Mouse (Mus musculus): ENCODE results near the gene Pik3r2. TPM values are rescaled to one million over a fixed set of nuclear protein-coding genes. Genes with fewer than 3 reads are reported as not detected.

The Pik3r2 gene
- polyA plus RNA-seq, 1 experiment from 2014 or later, result 49.1 TPM

DNA sequence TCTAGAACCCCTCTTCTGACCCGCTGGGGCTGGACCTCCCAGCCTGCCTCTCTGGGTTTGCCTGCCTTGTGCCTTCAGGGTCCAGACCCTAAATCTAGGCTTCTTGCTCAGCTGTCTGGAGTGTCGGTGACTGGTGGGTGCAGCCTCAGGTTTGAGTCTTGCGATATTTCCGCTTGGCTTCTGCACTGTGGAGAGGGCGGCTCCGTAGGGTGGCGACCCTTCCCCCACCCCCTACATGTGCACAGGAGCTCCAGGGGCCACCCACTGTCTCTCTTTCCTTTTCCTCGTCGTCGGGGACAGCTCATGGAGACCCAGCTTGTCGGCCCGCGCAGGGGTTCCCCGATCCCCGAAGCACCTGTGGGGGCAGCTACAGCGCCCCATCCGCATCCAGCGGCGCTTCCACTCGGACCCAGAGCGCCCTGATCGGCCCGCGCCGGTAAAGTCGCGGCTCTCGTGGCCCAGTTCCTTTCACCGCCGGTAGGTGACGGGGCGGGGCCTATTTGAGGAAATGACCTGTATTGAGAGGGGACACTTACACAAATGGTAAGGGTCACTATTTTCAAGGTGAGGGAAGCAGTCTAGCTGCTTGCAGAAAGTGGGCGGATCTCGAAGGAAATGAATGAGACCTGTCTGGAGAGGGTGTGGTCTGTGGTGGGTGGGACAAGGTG lies 46.6 kb downstream of the Pik3r2 start:
- no peak overlapping the region for H3K27ac ChIP-seq (ENCODE audit: low read depth, low read length)
- peaks cover 27% of the 10 kb centered on the region for H3K27me3 ChIP-seq (ENCODE audit: control insufficient read depth, insufficient read depth, low read length)
- H3K36me3 ChIP-seq (ENCODE audit: control insufficient read depth, insufficient read depth, low read length), result no peaks in the 10 kb centered on the region
- peak overlapping the region; percentile 46 for H3K4me2 ChIP-seq (replicated peaks; ENCODE audit: low read depth, low read length)
- WGBS, result 3% methylated on average over 34 of the region's 34 CpGs
- H3K4me1 ChIP-seq (ENCODE audit: control insufficient read depth, insufficient read depth, low read length), result no peaks in the 10 kb centered on the region
- peak overlapping the region; percentile 42; the same call in 1 of the 2 replicates for H3K9ac ChIP-seq (ENCODE audit: low read depth, low read length)
- ATAC-seq (ENCODE audit: low FRiP score, low TSS enrichment), result peak; percentile 22; the same call in 1 of the 2 replicates
- peak overlapping the region; percentile 27 for H3K4me3 ChIP-seq (ENCODE audit: low read length)
- H3K9me3 ChIP-seq (ENCODE audit: control insufficient read depth, low read length), result no peaks in the 10 kb centered on the region

DNA sequence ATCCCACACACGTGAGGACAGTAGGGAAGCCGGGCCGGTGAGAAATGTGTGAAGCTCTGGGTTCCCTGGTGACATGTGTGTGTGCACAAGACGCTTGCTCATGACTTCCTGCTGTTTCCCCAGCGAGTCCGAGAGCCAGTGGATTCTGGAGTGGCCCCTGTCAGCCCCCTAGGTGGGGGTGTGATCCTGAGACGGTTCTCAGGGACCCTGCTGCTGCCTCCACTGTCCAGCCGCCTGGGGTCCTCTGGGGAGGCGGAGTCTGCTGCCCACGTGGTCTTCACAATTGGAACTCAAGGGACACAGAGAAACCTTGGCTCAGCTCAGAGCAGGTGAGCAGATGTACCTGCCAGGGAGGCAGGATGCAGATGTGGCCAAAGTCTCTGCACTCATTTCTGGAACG lies 49.8 kb downstream of the Pik3r2 start:
- Histone ChIP-seq H3K36me3 (ENCODE audit: control insufficient read depth, insufficient read depth, low read length) (no peaks in the 10 kb centered on the region), H3K9me3 (ENCODE audit: control insufficient read depth, low read length) (no peaks in the 10 kb centered on the region), H3K9ac (ENCODE audit: low read depth, low read length) (no peak overlapping the region), H3K4me1 (ENCODE audit: control insufficient read depth, insufficient read depth, low read length) (no peaks in the 10 kb centered on the region), H3K4me2 (replicated peaks; ENCODE audit: low read depth, low read length) (no peak overlapping the region), H3K4me3 (ENCODE audit: low read length) (no peak overlapping the region), H3K27me3 (ENCODE audit: control insufficient read depth, insufficient read depth, low read length) (peaks cover 21% of the 10 kb centered on the region), H3K27ac (ENCODE audit: low read depth, low read length) (no peak overlapping the region)
- ATAC-seq (ENCODE audit: low FRiP score, low TSS enrichment), result no peak
- WGBS, result 46% methylated on average over 11 of the region's 11 CpGs

DNA sequence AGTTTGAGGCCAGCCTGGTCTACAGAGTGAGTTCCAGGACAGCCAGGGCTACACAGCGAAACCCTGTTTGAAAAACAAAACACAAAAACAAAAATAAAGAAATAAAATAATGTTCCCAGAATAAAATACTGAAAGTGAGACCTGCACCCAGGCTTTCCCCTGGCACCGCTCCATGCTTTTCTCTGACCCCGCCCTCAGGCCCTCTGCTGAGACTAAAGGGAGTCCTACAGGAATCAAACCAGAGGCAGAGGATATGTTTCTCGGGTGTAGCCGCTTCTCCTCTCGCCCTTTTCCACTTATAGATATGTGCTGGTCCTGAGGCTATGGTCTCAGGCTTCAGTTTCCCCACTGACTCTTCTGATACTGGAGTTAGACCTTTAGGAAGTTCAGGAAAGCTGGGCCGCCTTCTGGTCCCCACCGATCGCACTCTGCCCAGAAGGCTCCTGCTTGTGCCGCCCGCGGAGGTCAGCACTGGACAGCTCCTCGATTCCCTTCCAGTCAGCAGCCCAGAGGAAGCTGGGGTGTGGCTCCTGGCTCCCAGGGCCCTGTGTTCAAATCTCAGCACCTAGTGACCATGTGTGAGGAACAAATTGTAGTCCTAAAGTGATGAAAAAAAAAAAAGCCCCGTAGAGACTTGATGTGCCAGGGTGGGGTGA lies 50.6 kb downstream of the Pik3r2 start:
- WGBS, result 26% methylated on average over 14 of the region's 14 CpGs

DNA sequence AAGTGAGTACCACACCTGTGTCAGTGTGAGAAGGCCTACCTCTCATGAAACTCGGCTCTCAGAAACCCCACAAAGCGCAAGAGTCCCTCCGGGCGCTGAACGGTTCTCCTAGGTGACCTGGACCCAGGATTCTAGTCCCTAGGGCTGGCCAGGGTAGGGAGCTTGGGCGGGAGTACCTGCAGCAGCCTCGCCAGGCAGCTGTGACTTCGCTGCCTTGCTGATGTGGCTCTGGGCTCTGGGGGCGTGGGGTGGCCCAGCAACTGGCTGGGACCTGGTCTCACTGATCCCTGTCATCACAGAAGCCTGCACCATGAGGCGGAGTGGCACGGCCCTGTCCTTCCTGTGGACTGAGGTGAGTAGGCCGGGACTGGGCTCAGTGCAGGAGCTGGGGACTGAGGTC lies 52.3 kb downstream of the Pik3r2 start:
- H3K27ac ChIP-seq (ENCODE audit: low read depth, low read length), result peak overlapping the region; percentile 86
- H3K4me2 ChIP-seq (replicated peaks; ENCODE audit: low read depth, low read length), result peak overlapping the region; percentile 9; the same call in 1 of the 2 replicates
- H3K9ac ChIP-seq (ENCODE audit: low read depth, low read length), result no peak overlapping the region

More for the DNA sequence above, 50.6 kb downstream of the Pik3r2 start:
- H3K36me3 ChIP-seq (ENCODE audit: control insufficient read depth, insufficient read depth, low read length), result no peaks in the 10 kb centered on the region
- no peak overlapping the region for H3K27ac ChIP-seq (ENCODE audit: low read depth, low read length)
- no peak overlapping the region for H3K4me3 ChIP-seq (ENCODE audit: low read length)
- H3K27me3 ChIP-seq (ENCODE audit: control insufficient read depth, insufficient read depth, low read length), result peaks cover 17% of the 10 kb centered on the region
- H3K9ac ChIP-seq (ENCODE audit: low read depth, low read length), result no peak overlapping the region
- no peaks in the 10 kb centered on the region for H3K9me3 ChIP-seq (ENCODE audit: control insufficient read depth, low read length)
- no peaks in the 10 kb centered on the region for H3K4me1 ChIP-seq (ENCODE audit: control insufficient read depth, insufficient read depth, low read length)
- H3K4me2 ChIP-seq (replicated peaks; ENCODE audit: low read depth, low read length), result no peak overlapping the region
- no peak for ATAC-seq (ENCODE audit: low FRiP score, low TSS enrichment)

DNA sequence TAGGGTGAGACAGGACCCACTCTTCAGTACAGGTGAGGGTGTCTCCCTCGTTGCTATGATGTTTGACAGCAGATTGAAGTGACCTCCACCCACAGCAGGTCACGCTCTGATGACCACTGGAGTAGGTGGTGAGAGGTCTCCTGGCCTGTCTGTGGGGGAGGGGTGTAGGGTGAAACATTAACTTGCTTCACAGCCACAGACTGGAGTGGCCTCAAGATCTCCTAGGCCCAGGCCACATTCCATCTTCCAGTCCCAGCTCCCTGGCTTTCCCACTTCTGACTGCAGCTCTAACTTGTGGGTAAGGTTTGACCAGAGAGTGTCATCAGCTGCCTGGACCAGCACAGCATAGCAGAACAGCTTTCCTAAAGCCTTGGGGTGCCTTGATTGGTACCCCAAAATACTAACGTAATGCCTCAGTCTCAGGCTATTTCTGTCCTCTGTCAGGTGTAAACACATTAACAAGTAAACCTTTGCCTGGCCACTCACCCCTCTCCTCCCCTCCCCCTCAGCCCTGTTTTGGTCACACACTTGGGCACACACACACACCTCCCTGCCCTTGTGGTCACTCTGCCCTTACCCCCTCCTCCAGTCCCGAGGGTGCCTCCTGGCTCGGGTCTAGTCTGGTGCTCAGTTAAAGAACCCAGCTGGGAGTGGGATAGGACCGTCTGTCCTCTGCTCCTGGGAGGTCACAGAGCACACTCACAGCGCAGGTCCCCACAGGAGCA lies 52.9 kb downstream of the Pik3r2 start, which contains the start of gene Pde4c:
TSS of gene Pde4c (plus strand) at position 235 of the 725 bp plus-strand sequence.
- H3K27ac ChIP-seq (ENCODE audit: low read depth, low read length), result peak within 1 kb of the TSS; percentile 86
- H3K4me2 ChIP-seq (replicated peaks; ENCODE audit: low read depth, low read length), result peak within 1 kb of the TSS; percentile 21
- H3K9ac ChIP-seq (ENCODE audit: low read depth, low read length), result no peak within 1 kb of the TSS; the same call in 1 of the 2 replicates
- ATAC-seq (ENCODE audit: low FRiP score, low TSS enrichment), result peak; percentile 83
- no peaks in the 10 kb centered on the region for H3K9me3 ChIP-seq (ENCODE audit: control insufficient read depth, low read length)
- H3K4me1 ChIP-seq (ENCODE audit: control insufficient read depth, insufficient read depth, low read length), result no peaks in the 10 kb centered on the region
- no peak within 1 kb of the TSS for H3K4me3 ChIP-seq (ENCODE audit: low read length)
- H3K27me3 ChIP-seq (ENCODE audit: control insufficient read depth, insufficient read depth, low read length), result peaks cover 2% of the 10 kb centered on the region; the same call in 1 of the 2 replicates
- WGBS, result 52% methylated on average over 7 of the region's 7 CpGs
- no peaks in the 10 kb centered on the region for H3K36me3 ChIP-seq (ENCODE audit: control insufficient read depth, insufficient read depth, low read length)

More for the DNA sequence above, 52.3 kb downstream of the Pik3r2 start:
- no peaks in the 10 kb centered on the region for H3K36me3 ChIP-seq (ENCODE audit: control insufficient read depth, insufficient read depth, low read length)
- H3K4me1 ChIP-seq (ENCODE audit: control insufficient read depth, insufficient read depth, low read length), result no peaks in the 10 kb centered on the region
- no peak overlapping the region for H3K4me3 ChIP-seq (ENCODE audit: low read length)
- peaks cover 2% of the 10 kb centered on the region; the same call in 1 of the 2 replicates for H3K27me3 ChIP-seq (ENCODE audit: control insufficient read depth, insufficient read depth, low read length)
- no peaks in the 10 kb centered on the region for H3K9me3 ChIP-seq (ENCODE audit: control insufficient read depth, low read length)
- 58% methylated on average over 12 of the region's 12 CpGs for WGBS
- no peak for ATAC-seq (ENCODE audit: low FRiP score, low TSS enrichment)

DNA sequence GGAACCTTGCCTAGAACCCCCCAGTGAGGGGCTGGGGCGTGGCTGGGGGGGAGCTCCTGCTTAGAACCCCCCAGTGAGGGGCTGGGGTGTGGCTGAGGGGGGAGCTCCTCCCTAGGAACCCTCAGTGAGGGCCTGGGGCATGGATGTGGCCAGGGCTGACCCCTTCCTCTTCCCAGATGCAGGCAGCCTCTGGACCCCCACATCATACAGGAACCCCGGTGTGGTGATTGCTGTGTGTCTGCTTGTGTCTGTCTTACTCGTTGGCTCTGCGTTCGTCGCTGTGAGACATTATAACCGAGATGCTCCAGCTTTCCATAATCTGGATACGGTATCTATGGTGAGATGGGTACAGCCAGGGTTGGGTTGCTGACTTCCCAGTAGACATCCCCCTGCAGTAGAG lies 54.9 kb downstream of the Pik3r2 start:
- H3K4me1 ChIP-seq (ENCODE audit: control insufficient read depth, insufficient read depth, low read length), result no peaks in the 10 kb centered on the region
- ATAC-seq (ENCODE audit: low FRiP score, low TSS enrichment), result no peak
- no peaks in the 10 kb centered on the region for H3K9me3 ChIP-seq (ENCODE audit: control insufficient read depth, low read length)
- no peak overlapping the region for H3K4me3 ChIP-seq (ENCODE audit: low read length)
- H3K4me2 ChIP-seq (replicated peaks; ENCODE audit: low read depth, low read length), result no peak overlapping the region
- H3K36me3 ChIP-seq (ENCODE audit: control insufficient read depth, insufficient read depth, low read length), result no peaks in the 10 kb centered on the region
- WGBS, result 89% methylated on average over 8 of the region's 8 CpGs
- no peak overlapping the region for H3K27ac ChIP-seq (ENCODE audit: low read depth, low read length)
- no peaks in the 10 kb centered on the region; the same call in 1 of the 2 replicates for H3K27me3 ChIP-seq (ENCODE audit: control insufficient read depth, insufficient read depth, low read length)
- H3K9ac ChIP-seq (ENCODE audit: low read depth, low read length), result no peak overlapping the region

DNA sequence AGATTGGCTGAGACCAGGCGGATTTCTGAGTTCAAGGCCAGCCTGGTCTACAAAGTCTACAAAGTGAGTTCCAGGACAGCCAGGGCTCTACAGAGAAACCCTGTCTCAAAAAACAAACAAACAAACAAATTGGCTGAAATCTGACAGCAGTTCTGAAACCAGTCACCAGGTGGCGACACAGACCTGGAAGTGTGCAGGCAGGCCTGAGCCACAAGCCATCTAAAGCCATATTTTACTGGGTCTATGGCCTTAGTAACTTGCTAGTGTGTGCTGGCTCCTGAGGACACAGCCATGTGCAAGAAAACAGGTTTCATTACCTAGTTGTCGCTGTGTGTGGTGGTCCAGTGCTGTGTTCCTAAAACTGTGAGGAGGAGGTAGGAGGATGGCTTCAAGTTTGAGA lies 55.8 kb downstream of the Pik3r2 start:
- Histone ChIP-seq H3K4me2 (replicated peaks; ENCODE audit: low read depth, low read length) (no peak overlapping the region), H3K4me1 (ENCODE audit: control insufficient read depth, insufficient read depth, low read length) (no peaks in the 10 kb centered on the region), H3K27ac (ENCODE audit: low read depth, low read length) (no peak overlapping the region), H3K4me3 (ENCODE audit: low read length) (no peak overlapping the region), H3K9ac (ENCODE audit: low read depth, low read length) (no peak overlapping the region), H3K36me3 (ENCODE audit: control insufficient read depth, insufficient read depth, low read length) (no peaks in the 10 kb centered on the region), H3K9me3 (ENCODE audit: control insufficient read depth, low read length) (no peaks in the 10 kb centered on the region), H3K27me3 (ENCODE audit: control insufficient read depth, insufficient read depth, low read length) (no peaks in the 10 kb centered on the region)
- no peak for ATAC-seq (ENCODE audit: low FRiP score, low TSS enrichment)
- 3% methylated on average over 3 of the region's 3 CpGs for WGBS

DNA sequence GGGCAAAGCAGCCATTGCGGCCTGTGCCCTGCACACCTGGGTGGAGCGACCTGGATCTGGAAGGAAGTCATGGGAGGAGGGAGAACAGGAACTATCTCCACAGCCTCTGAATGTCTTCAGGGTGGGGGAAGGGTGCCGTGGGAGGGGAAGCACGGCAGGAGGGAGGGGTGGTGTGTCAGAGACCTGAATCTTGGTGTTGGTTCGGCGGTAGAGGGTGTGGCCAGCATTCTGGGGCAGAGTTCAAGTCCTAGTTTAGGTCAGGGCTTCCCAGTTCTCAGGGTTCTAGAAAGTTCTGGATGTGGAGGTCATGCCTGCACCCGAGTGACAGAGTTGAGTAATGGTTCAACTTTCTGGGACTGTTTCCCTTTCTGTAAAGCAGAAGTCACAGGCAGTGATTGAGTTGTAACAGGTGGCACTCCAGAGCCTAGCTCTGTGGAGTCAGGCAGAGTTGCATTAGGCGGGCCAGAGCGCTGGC lies 56.7 kb downstream of the Pik3r2 start:
- ATAC-seq (ENCODE audit: low FRiP score, low TSS enrichment), result no peak
- no peak overlapping the region for H3K27ac ChIP-seq (ENCODE audit: low read depth, low read length)
- H3K4me2 ChIP-seq (replicated peaks; ENCODE audit: low read depth, low read length), result no peak overlapping the region
- no peaks in the 10 kb centered on the region for H3K27me3 ChIP-seq (ENCODE audit: control insufficient read depth, insufficient read depth, low read length)
- no peaks in the 10 kb centered on the region for H3K9me3 ChIP-seq (ENCODE audit: control insufficient read depth, low read length)
- H3K9ac ChIP-seq (ENCODE audit: low read depth, low read length), result no peak overlapping the region
- WGBS, result 53% methylated on average over 9 of the region's 9 CpGs
- no peak overlapping the region for H3K4me3 ChIP-seq (ENCODE audit: low read length)
- no peaks in the 10 kb centered on the region for H3K4me1 ChIP-seq (ENCODE audit: control insufficient read depth, insufficient read depth, low read length)
- H3K36me3 ChIP-seq (ENCODE audit: control insufficient read depth, insufficient read depth, low read length), result no peaks in the 10 kb centered on the region
